Mouse (Mus musculus) c-Kit-negative CD71-positive TER-119-positive erythroid progenitor cells, embryonic 14.5 days (primary cell): ENCODE measurements around the gene Pdss1.

Experiments used
- DNase-seq: peaks from one replicate; pipeline ENCODE4 v3.0.0-alpha.2; 2013; ENCODE audit warnings: low read depth, low spot score

Gene Pdss1

GRCm38 (mm10) chr2:22961681-22962080 lies 66.4 kb downstream of the Pdss1 start:
- no peak for DNase-seq

- no peak for DNase-seq
Measured at GRCm38 (mm10) chr2:22962242-22962641, 66.9 kb downstream of the Pdss1 start.

GRCm38 (mm10) chr2:22962970-22963369 lies 67.6 kb downstream of the Pdss1 start:
- DNase-seq: no peak

GRCm38 (mm10) chr2:22977387-22977973 lies 82.2 kb downstream of the Pdss1 start:
- no peak for DNase-seq

- DNase-seq: no peak
Measured at GRCm38 (mm10) chr2:22985973-22986657, 90.8 kb downstream of the Pdss1 start.
